25 mouse cellular contexts compared by ENCODE assay signal in the genomic region with DNA sequence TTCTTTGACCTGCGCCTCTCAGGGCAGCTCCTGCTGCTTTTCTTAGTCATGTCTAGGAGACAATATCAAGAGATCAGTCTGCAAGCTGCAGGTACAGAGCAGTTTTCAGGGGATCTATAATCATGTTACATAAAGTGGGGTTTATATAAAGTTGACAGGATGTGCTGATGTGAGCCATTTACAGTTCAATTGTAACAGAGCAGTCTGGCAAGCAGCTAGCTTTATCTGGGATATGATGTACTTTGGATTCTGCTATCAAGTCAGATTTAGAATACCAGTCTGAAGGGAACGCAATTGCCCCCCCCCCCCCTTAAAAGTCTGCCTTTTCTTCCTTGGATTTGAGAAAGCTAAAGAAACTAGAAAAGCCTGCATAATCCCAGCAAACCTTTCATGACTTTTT.
"Had no signal": no experiment of that assay in that cellular context is flagged by ENCODE, and none has a peak within 500 bp of the region (broad histone marks: within the 10 kb centered on the region; RNA-seq: fewer than 3 reads in every experiment).

No protein-coding gene starts in this region.

- H3K9me3 ChIP-seq: heart, embryonic 10.5 days; heart, embryonic 12.5 days; limb, embryonic 13.5 days; limb, embryonic 15.5 days; liver, embryonic 12.5 days had no signal

- H3K9ac ChIP-seq: heart, embryonic 12.5 days; hindbrain, embryonic 12.5 days; hindbrain, embryonic 14.5 days; limb, embryonic 13.5 days; limb, embryonic 15.5 days; liver, embryonic 12.5 days; liver, embryonic 14.5 days had no signal

- H3K27ac ChIP-seq: gastrocnemius, adult 2 months; heart, embryonic 10.5 days; hindbrain, embryonic 10.5 days; hindbrain, embryonic 12.5 days; hindbrain, embryonic 14.5 days; limb, embryonic 13.5 days; limb, embryonic 15.5 days; liver, embryonic 12.5 days; liver, embryonic 14.5 days had no signal

- ATAC-seq: hindbrain, embryonic 16.5 days; inflammation-experienced regulatory T-cells, adult 6 months; intestine, postnatal 0 days; liver, embryonic 12.5 days had no signal

- H3K27me3 ChIP-seq: heart, embryonic 12.5 days; hindbrain, embryonic 12.5 days; limb, embryonic 13.5 days; limb, embryonic 15.5 days; liver, embryonic 12.5 days had no signal

- H3K4me2 ChIP-seq: heart, embryonic 12.5 days; hindbrain, embryonic 12.5 days; hindbrain, embryonic 14.5 days; limb, embryonic 13.5 days; limb, embryonic 15.5 days; liver, embryonic 12.5 days had no signal

- DNase-seq: gastrocnemius, adult 2 months; gastrocnemius, postnatal 10 days; gastrocnemius, postnatal 25 days; heart, adult 18-20 months; heart, postnatal 10 days; heart, postnatal 4 days; kidney, adult 18-20 months; kidney, adult 8-10 months; kidney, postnatal 14 days; kidney, postnatal 36 days; layer of hippocampus, adult 9-11 months; layer of hippocampus, postnatal 36 days; left cerebral cortex, postnatal 4 days had no signal

- H3K4me1 ChIP-seq: heart, embryonic 10.5 days; heart, embryonic 12.5 days; hindbrain, embryonic 12.5 days; limb, embryonic 13.5 days; limb, embryonic 15.5 days; liver, embryonic 12.5 days had no signal

- H3K4me3 ChIP-seq: gastrocnemius, adult 2 months; heart, embryonic 10.5 days; heart, embryonic 12.5 days; hindbrain, embryonic 10.5 days; hindbrain, embryonic 12.5 days; limb, embryonic 13.5 days; limb, embryonic 15.5 days; liver, embryonic 12.5 days had no signal

- H3K36me3 ChIP-seq: heart, embryonic 10.5 days; heart, embryonic 12.5 days; hindbrain, embryonic 10.5 days; hindbrain, embryonic 12.5 days; limb, embryonic 13.5 days; limb, embryonic 15.5 days; liver, embryonic 12.5 days had no signal
